Mouse (Mus musculus) erythroblast, embryonic 14.5 days (primary cell): ENCODE measurements around the gene Kmt2e.

Source experiments
- GATA1 ChIP-seq: IDR thresholded peaks from 2 replicates; pipeline ENCODE4 v1.6.1; 2012; ENCODE audit warnings: low read length, inconsistent platforms, mixed read lengths
- TAL1 ChIP-seq: IDR thresholded peaks from 3 replicates; pipeline ENCODE4 v1.6.1; 2012; ENCODE audit warnings: low read length, inconsistent platforms, mixed read lengths

DNA sequence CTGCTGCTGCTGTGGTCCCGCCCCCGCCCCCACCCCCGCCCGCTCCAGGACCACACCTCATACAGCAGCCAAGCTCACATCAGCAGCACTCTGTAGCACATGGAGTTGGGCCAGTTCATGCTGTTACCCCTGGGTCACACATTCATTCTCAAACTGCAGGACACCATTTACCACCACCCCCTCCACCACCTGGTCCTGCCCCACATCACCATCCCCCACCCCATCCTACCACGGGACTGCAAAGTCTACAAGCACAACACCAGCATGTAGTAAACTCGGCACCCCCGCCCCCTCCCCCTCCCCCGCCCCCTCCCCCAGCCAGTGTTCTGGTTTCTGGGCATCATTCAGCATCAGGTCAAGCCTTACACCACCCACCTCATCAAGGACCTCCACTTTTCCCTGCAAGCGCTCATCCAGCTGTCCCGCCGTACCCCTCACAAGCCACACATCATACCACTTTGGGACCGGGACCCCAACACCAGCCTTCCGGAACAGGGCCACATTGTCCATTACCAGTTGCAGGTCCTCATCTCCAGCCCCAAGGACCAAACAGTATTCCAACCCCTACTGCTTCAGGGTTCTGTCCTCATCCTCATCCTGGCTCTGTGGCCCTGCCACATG lies 68.2 kb downstream of the Kmt2e start:
- TF ChIP-seq TAL1, result no peak
- TF ChIP-seq GATA1, result no peak
